Mouse (Mus musculus) C2C12 (cell line): ENCODE data around the gene Cfap43. TPM values are rescaled to one million over a fixed set of nuclear protein-coding genes. Genes with fewer than 3 reads are reported as not detected.

Experiments
- H3K27me3 ChIP-seq: one replicate; pipeline ENCODE4 v1.6.1; 2011; ENCODE audit not compliant: control insufficient read depth, insufficient read depth, insufficient read length
- H3K36me3 ChIP-seq: one replicate; pipeline ENCODE4 v1.6.1; 2011; ENCODE audit not compliant: control insufficient read depth, insufficient read depth
- H3K4me3 ChIP-seq: one replicate; pipeline ENCODE4 v1.5.1; 2011; ENCODE audit warnings: mild to moderate bottlenecking, control low read depth; ENCODE audit not compliant: poor library complexity, insufficient read depth, severe bottlenecking
- H3K79me2 ChIP-seq: one replicate; pipeline ENCODE4 v1.6.1; 2011; ENCODE audit not compliant: control insufficient read depth, insufficient read depth
- H3K79me3 ChIP-seq: one replicate; pipeline ENCODE4 v1.6.1; 2011; ENCODE audit warnings: low read depth, control low read depth
- H3ac ChIP-seq: one replicate; pipeline ENCODE3; 2011; ENCODE audit warnings: low read depth; ENCODE audit not compliant: control insufficient read depth, insufficient read length
- CEBPB ChIP-seq: IDR thresholded peaks from one replicate; pipeline ENCODE4 v1.6.1; 2011; ENCODE audit warnings: low read depth, mild to moderate bottlenecking, control low read depth, moderate library complexity
- CTCF ChIP-seq: IDR thresholded peaks from one replicate; pipeline ENCODE4 v1.5.1; 2011; ENCODE audit not compliant: control insufficient read depth, insufficient read depth, insufficient read length
- FOSL1 ChIP-seq: IDR thresholded peaks from one replicate; pipeline ENCODE4 v1.8.0; 2011; ENCODE audit warnings: mild to moderate bottlenecking, low read length; ENCODE audit not compliant: poor library complexity, insufficient read depth, severe bottlenecking
- MAX ChIP-seq: IDR thresholded peaks from one replicate; pipeline ENCODE4 v1.6.1; 2011; ENCODE audit warnings: mild to moderate bottlenecking, control low read depth
- MYOD1 ChIP-seq: IDR thresholded peaks from one replicate; pipeline ENCODE4 v1.6.1; 2011; ENCODE audit warnings: low read depth; ENCODE audit not compliant: control insufficient read depth, insufficient read length
- MYOG ChIP-seq: IDR thresholded peaks from one replicate; pipeline ENCODE4 v1.6.1; 2011; ENCODE audit not compliant: control insufficient read depth, insufficient read length; ENCODE audit errors: extremely low read depth
- USF1 ChIP-seq: IDR thresholded peaks from one replicate; pipeline ENCODE4 v1.6.1; 2011; ENCODE audit warnings: low read depth, mild to moderate bottlenecking, control low read depth, moderate library complexity
- polyA plus RNA-seq: library from polyadenylated mRNA; unstranded; fragments of >200 nt; fragmentation: generic; extraction: Trizol; gene quantifications from one replicate; pipeline ENCODE4 v1.2.1, GENCODE M21; 2012; ENCODE audit warnings: missing spikeins

The Cfap43 gene
- polyA plus RNA-seq, 1 experiment = 0.07 TPM

DNA sequence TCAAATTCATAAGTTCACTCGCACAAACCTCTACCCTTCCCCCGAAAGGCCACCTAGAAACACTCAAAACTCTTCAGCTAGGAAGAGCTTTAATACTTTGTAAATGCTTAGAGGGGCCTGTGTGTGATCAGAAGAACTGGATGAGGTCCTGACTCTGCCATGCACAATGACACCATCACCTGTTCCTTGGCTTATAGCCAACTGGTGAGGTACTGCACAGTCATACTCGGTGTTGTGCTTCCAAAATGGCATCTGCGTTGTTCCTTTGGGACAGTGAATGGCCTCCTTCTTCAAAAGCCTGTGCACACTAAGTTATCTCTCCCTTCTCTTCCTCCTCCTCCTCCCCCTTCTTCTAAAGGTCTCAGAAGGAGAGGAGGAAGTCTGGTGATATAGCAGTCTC, 8.3 kb downstream of the Cfap43 start:
- Histone ChIP-seq H3K4me3 (no peak overlapping the region), H3K79me3 (peaks cover 82% of the 10 kb centered on the region)
- TF ChIP-seq CEBPB (no peak), CTCF (no peak), MAX (no peak), USF1 (no peak), FOSL1 (no peak), MYOD1 (no peak), MYOG (no peak)

DNA sequence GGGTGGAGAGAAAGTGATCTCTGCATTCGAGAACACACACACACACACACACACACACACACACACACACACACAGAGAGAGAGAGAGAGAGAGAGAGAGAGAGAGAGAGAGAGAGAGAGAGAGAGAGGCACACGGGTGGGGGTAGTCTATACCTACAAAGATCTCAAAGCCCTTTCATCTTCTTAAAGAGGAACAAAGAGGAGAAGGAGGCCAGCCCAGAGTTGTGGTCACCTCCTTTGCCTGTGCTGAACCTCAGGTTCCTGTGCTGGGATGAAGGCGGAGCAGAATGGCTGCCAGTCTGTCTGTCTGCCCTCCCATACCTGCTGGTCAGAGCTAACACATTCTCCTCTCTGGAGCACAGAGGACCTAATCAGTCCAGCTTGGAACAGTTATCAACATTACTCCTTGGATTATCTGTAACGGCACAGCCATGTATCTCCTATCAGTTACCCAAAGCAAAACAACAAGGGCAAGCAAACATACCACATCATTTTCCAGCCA, 8.9 kb downstream of the Cfap43 start:
- Histone ChIP-seq H3ac (no peak overlapping the region), H3K27me3 (no peaks in the 10 kb centered on the region), H3K79me3 (peaks cover 82% of the 10 kb centered on the region), H3K4me3 (no peak overlapping the region), H3K79me2 (peaks cover 97% of the 10 kb centered on the region), H3K36me3 (peaks cover 78% of the 10 kb centered on the region)
- no peak for TF ChIP-seq FOSL1
- no peak for TF ChIP-seq CEBPB
- no peak for TF ChIP-seq MYOD1
- no peak for TF ChIP-seq MAX
- no peak for TF ChIP-seq MYOG
- TF ChIP-seq CTCF = no peak
- TF ChIP-seq USF1 = no peak

More for the DNA sequence above, 8.3 kb downstream of the Cfap43 start:
- H3K36me3 ChIP-seq = peaks cover 78% of the 10 kb centered on the region
- no peak overlapping the region for H3ac ChIP-seq
- peaks cover 97% of the 10 kb centered on the region for H3K79me2 ChIP-seq
- H3K27me3 ChIP-seq = no peaks in the 10 kb centered on the region

- Histone ChIP-seq H3ac (no peak overlapping the region), H3K36me3 (peaks cover 77% of the 10 kb centered on the region), H3K27me3 (no peaks in the 10 kb centered on the region), H3K4me3 (no peak overlapping the region), H3K79me2 (peaks cover 97% of the 10 kb centered on the region), H3K79me3 (peaks cover 82% of the 10 kb centered on the region)
- no peak for TF ChIP-seq MYOD1
- TF ChIP-seq MAX = no peak
- TF ChIP-seq FOSL1 = no peak
- TF ChIP-seq CEBPB = no peak
- no peak for TF ChIP-seq USF1
- TF ChIP-seq MYOG = no peak
- TF ChIP-seq CTCF = no peak
These were observed 9.5 kb downstream of the Cfap43 start for GRCm38 (mm10) chr19:47909387-47910116.

GRCm38 (mm10) chr19:47908961-47909371, 10.1 kb downstream of the Cfap43 start:
- Histone ChIP-seq H3K4me3 (no peak overlapping the region), H3K27me3 (no peaks in the 10 kb centered on the region), H3K79me2 (peaks cover 97% of the 10 kb centered on the region), H3K79me3 (peaks cover 80% of the 10 kb centered on the region), H3K36me3 (peaks cover 77% of the 10 kb centered on the region), H3ac (no peak overlapping the region)
- no peak for TF ChIP-seq MYOD1
- TF ChIP-seq USF1 = no peak
- TF ChIP-seq MAX = no peak
- no peak for TF ChIP-seq FOSL1
- no peak for TF ChIP-seq CTCF
- no peak for TF ChIP-seq CEBPB
- TF ChIP-seq MYOG = no peak

GRCm38 (mm10) chr19:47907596-47907995, 11.5 kb downstream of the Cfap43 start:
- peaks cover 97% of the 10 kb centered on the region for H3K79me2 ChIP-seq
- peaks cover 72% of the 10 kb centered on the region for H3K36me3 ChIP-seq
- peaks cover 75% of the 10 kb centered on the region for H3K79me3 ChIP-seq
- TF ChIP-seq MAX (no peak), CTCF (no peak), FOSL1 (no peak), USF1 (no peak), MYOD1 (no peak), MYOG (no peak)
- H3K27me3 ChIP-seq = no peaks in the 10 kb centered on the region
- H3K4me3 ChIP-seq = no peak overlapping the region
- no peak overlapping the region for H3ac ChIP-seq

GRCm38 (mm10) chr19:47905603-47906002, 13.5 kb downstream of the Cfap43 start:
- peaks cover 97% of the 10 kb centered on the region for H3K79me2 ChIP-seq
- H3K36me3 ChIP-seq = peaks cover 68% of the 10 kb centered on the region
- no peak overlapping the region for H3K4me3 ChIP-seq
- H3K79me3 ChIP-seq = peaks cover 76% of the 10 kb centered on the region
- H3ac ChIP-seq = no peak overlapping the region
- no peaks in the 10 kb centered on the region for H3K27me3 ChIP-seq
- TF ChIP-seq MYOG (no peak), MAX (no peak), MYOD1 (no peak), USF1 (no peak), CTCF (no peak), FOSL1 (no peak), CEBPB (no peak)
